Mouse (Mus musculus) small intestine, adult 2 months (tissue): ENCODE measurements at regions not wholly inside any gene's neighbourhood (a gene's known extent, or its start where the extent isn't known, plus 50 kb on each side); places are given as distances from the start of the nearest gene placed in this dataset.

Source experiments
- H3K27ac ChIP-seq: fragments of 200-500 bp; 2 replicates; pipeline ENCODE4 v1.5.1; 2012; ENCODE audit warnings: low read depth, low read length, control low read depth, inconsistent platforms; ENCODE audit not compliant: insufficient read depth
- H3K27me3 ChIP-seq: fragments of 200-500 bp; 2 replicates; pipeline ENCODE4 v1.6.1; 2012; ENCODE audit warnings: mild to moderate bottlenecking, moderate library complexity, low read length, inconsistent platforms; ENCODE audit not compliant: control insufficient read depth, insufficient read depth
- H3K36me3 ChIP-seq: fragments of 200-500 bp; 2 replicates; pipeline ENCODE4 v1.6.1; 2012; ENCODE audit warnings: mild to moderate bottlenecking, low read length, control low read depth, inconsistent platforms; ENCODE audit not compliant: control insufficient read depth, insufficient read depth
- H3K4me1 ChIP-seq: fragments of 200-500 bp; 2 replicates; pipeline ENCODE4 v1.6.1; 2012; ENCODE audit warnings: low read length, inconsistent platforms, mixed read lengths; ENCODE audit not compliant: control insufficient read depth, insufficient read depth, insufficient read length
- H3K4me3 ChIP-seq: fragments of 200-500 bp; 2 replicates; pipeline ENCODE4 v1.5.1; 2012; ENCODE audit warnings: low read depth, mild to moderate bottlenecking, control low read depth, inconsistent platforms, low read length, moderate library complexity
- CTCF ChIP-seq: fragments of 200-500 bp; IDR thresholded peaks from 2 replicates; pipeline ENCODE4 v1.5.1; 2012; ENCODE audit warnings: low read depth, mild to moderate bottlenecking, control low read depth, inconsistent platforms, low read length, moderate library complexity, mixed read lengths; ENCODE audit not compliant: insufficient replicate concordance, insufficient read length; ENCODE audit errors: extremely low read depth
- POLR2A ChIP-seq: fragments of 200-500 bp; IDR thresholded peaks from 2 replicates; pipeline ENCODE4 v1.6.1; 2012; ENCODE audit warnings: low read depth, mild to moderate bottlenecking, control low read depth, inconsistent platforms, low read length, moderate library complexity
- WGBS: fragments of 180-500 bp; shearing (Covaris S2); methylation state at CpG from one replicate; pipeline ENCODE4 v1.1.7; 2018; 5-methylcytosine and 5-hydroxymethylcytosine counted together

GRCm38 (mm10) chr13:60507611-60508010, 94.1 kb upstream of the Dapk1 start:
- no peaks in the 10 kb centered on the region for H3K36me3 ChIP-seq
- H3K27ac ChIP-seq = no peak overlapping the region
- WGBS = 73% methylated on average over 3 of the region's 3 CpGs

GRCm38 (mm10) chr13:60508054-60508453, 93.7 kb upstream of the Dapk1 start:
- TF ChIP-seq POLR2A = no peak
- TF ChIP-seq CTCF = no peak
- Histone ChIP-seq H3K36me3 (no peaks in the 10 kb centered on the region), H3K4me1 (no peaks in the 10 kb centered on the region), H3K27me3 (no peaks in the 10 kb centered on the region), H3K27ac (no peak overlapping the region), H3K4me3 (no peak overlapping the region)
- WGBS = 63% methylated on average over 4 of the region's 4 CpGs

More at GRCm38 (mm10) chr13:60507611-60508010, 94.1 kb upstream of the Dapk1 start:
- Histone ChIP-seq H3K4me3 (no peak overlapping the region), H3K27me3 (no peaks in the 10 kb centered on the region), H3K4me1 (no peaks in the 10 kb centered on the region)
- no peak for TF ChIP-seq CTCF

- H3K27me3 ChIP-seq = no peaks in the 10 kb centered on the region
- no peak overlapping the region for H3K4me3 ChIP-seq
- WGBS = 61% methylated on average over 5 of the region's 5 CpGs
- H3K4me1 ChIP-seq = no peaks in the 10 kb centered on the region
- no peaks in the 10 kb centered on the region for H3K36me3 ChIP-seq
- no peak overlapping the region for H3K27ac ChIP-seq
- TF ChIP-seq POLR2A = no peak
- TF ChIP-seq CTCF = no peak
Observed at GRCm38 (mm10) chr13:60508856-60509255, 92.9 kb upstream of the Dapk1 start.

- no peaks in the 10 kb centered on the region for H3K4me1 ChIP-seq
- 85% methylated on average over 7 of the region's 7 CpGs for WGBS
- no peaks in the 10 kb centered on the region for H3K27me3 ChIP-seq
- no peak overlapping the region for H3K4me3 ChIP-seq
- H3K36me3 ChIP-seq = no peaks in the 10 kb centered on the region
- H3K27ac ChIP-seq = no peak overlapping the region
- TF ChIP-seq POLR2A (no peak), CTCF (no peak)
Observed at GRCm38 (mm10) chr13:60511101-60511500, 90.6 kb upstream of the Dapk1 start.

GRCm38 (mm10) chr13:60511628-60512027, 90.1 kb upstream of the Dapk1 start:
- no peak overlapping the region for H3K27ac ChIP-seq
- no peak for TF ChIP-seq CTCF
- no peak for TF ChIP-seq POLR2A
- H3K4me3 ChIP-seq = no peak overlapping the region
- 79% methylated on average over 8 of the region's 8 CpGs for WGBS
- H3K36me3 ChIP-seq = no peaks in the 10 kb centered on the region
- no peaks in the 10 kb centered on the region for H3K4me1 ChIP-seq
- no peaks in the 10 kb centered on the region for H3K27me3 ChIP-seq

GRCm38 (mm10) chr13:60513756-60514155, 88.0 kb upstream of the Dapk1 start:
- TF ChIP-seq CTCF (no peak), POLR2A (no peak)
- Histone ChIP-seq H3K36me3 (no peaks in the 10 kb centered on the region), H3K27me3 (no peaks in the 10 kb centered on the region), H3K4me3 (no peak overlapping the region), H3K4me1 (no peaks in the 10 kb centered on the region), H3K27ac (no peak overlapping the region)
- WGBS = 80% methylated on average over 7 of the region's 7 CpGs

GRCm38 (mm10) chr13:60514806-60515205, 86.9 kb upstream of the Dapk1 start:
- Histone ChIP-seq H3K36me3 (no peaks in the 10 kb centered on the region), H3K4me3 (no peak overlapping the region), H3K27ac (no peak overlapping the region), H3K27me3 (no peaks in the 10 kb centered on the region), H3K4me1 (no peaks in the 10 kb centered on the region)
- no peak for TF ChIP-seq POLR2A
- no peak for TF ChIP-seq CTCF
- WGBS = 82% methylated on average over 9 of the region's 9 CpGs

- Histone ChIP-seq H3K27ac (no peak overlapping the region), H3K36me3 (no peaks in the 10 kb centered on the region), H3K27me3 (no peaks in the 10 kb centered on the region), H3K4me3 (no peak overlapping the region), H3K4me1 (no peaks in the 10 kb centered on the region)
- TF ChIP-seq POLR2A = no peak
- TF ChIP-seq CTCF = no peak
- 58% methylated on average over 2 of the region's 2 CpGs for WGBS
Observed at GRCm38 (mm10) chr13:60518010-60518409, 83.7 kb upstream of the Dapk1 start.
